Mouse (Mus musculus): ENCODE data around the gene Galnt2. TPM values are rescaled to one million over a fixed set of nuclear protein-coding genes. Genes with fewer than 3 reads are reported as not detected.

Galnt2 gene
- polyA plus RNA-seq, 1 experiment from 2014 or later: 55.8 TPM

DNA sequence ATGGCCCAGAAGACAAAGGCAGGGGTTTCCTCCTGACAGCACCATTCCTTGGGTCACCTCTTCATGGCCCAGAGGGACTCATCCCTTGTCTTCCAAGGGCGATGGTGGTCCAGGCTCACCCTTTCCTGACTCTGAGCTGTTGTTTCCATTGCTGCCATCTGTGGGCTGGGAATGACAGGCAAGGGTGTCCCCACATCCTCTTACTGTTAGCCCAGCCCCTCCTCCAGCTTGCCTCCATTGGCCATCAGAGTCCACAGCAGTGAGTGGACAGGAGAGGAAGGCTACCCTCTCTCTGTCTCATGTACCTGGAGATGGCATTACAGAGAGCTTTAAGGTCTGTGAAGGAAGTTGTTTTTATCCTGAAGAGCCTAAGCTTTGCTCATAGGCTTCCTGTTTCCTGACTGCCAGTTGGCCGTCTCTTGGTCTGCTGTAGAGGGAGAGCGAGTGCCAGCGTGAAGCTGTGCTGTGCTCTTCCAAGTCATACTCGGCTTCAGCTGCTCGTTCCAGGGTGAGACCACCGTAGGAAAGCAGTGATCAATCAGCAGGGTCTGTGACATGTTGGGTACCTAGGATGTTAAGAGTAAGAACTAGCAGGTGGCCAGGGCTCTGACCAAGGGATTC lies 70.9 kb downstream of the Galnt2 start:
- Histone ChIP-seq H3K36me3 (ENCODE audit: control insufficient read depth, insufficient read depth, low read length) (no peaks in the 10 kb centered on the region), H3K4me3 (ENCODE audit: low read depth, low read length) (no peak overlapping the region), H3K27ac (ENCODE audit: low read depth, low read length) (no peak overlapping the region), H3K4me1 (ENCODE audit: control insufficient read depth, insufficient read depth, low read length) (no peaks in the 10 kb centered on the region), H3K27me3 (ENCODE audit: control insufficient read depth, insufficient read depth, low read length) (no peaks in the 10 kb centered on the region), H3K9ac (replicated peaks; ENCODE audit: low read depth, low read length) (no peak overlapping the region), H3K4me2 (ENCODE audit: low read depth, low read length) (no peak overlapping the region), H3K9me3 (ENCODE audit: control insufficient read depth, low read length) (no peaks in the 10 kb centered on the region)
- 88% methylated on average over 7 of the region's 7 CpGs for WGBS
- ATAC-seq (ENCODE audit: low read depth): no peak

DNA sequence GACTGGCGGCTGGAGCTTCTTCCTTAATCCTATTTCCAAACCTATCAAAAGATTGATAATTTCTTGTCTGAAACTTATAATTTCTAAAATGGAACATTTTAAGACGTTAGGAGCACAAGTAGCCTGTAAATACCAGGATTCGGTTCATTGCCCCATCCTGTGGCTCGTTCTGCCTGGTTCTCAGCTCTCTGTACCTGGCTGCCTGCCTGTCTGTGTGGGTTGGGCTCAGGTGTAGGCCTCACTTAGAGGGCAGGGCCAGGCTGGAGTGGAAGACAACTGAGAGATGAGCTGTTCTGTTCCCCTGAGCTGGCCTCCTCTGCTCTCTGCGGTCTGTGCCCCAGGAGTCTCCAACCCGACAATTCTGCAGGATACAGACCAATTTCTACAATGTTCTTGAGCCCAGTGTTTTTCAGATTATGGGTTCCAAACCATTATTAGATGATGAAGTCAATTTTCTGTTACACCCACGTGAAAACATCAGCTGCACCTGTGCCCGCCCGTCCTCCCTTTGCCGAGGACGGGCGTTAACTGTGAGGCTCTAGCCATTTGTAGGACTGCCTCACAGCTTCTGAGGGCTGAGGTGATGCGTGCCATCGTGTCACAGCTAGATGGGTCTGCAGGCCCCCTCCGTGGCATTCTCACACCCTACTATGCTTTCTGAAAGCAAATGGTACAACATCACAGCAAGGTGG lies 72.2 kb downstream of the Galnt2 start:
- H3K9ac ChIP-seq (replicated peaks; ENCODE audit: low read depth, low read length): no peak overlapping the region
- no peaks in the 10 kb centered on the region for H3K4me1 ChIP-seq (ENCODE audit: control insufficient read depth, insufficient read depth, low read length)
- H3K27me3 ChIP-seq (ENCODE audit: control insufficient read depth, insufficient read depth, low read length): no peaks in the 10 kb centered on the region
- H3K4me3 ChIP-seq (ENCODE audit: low read depth, low read length): no peak overlapping the region
- no peak overlapping the region for H3K27ac ChIP-seq (ENCODE audit: low read depth, low read length)
- H3K36me3 ChIP-seq (ENCODE audit: control insufficient read depth, insufficient read depth, low read length): no peaks in the 10 kb centered on the region
- H3K4me2 ChIP-seq (ENCODE audit: low read depth, low read length): no peak overlapping the region
- 83% methylated on average over 15 of the region's 15 CpGs for WGBS
- no peak for ATAC-seq (ENCODE audit: low read depth)
- no peaks in the 10 kb centered on the region for H3K9me3 ChIP-seq (ENCODE audit: control insufficient read depth, low read length)

DNA sequence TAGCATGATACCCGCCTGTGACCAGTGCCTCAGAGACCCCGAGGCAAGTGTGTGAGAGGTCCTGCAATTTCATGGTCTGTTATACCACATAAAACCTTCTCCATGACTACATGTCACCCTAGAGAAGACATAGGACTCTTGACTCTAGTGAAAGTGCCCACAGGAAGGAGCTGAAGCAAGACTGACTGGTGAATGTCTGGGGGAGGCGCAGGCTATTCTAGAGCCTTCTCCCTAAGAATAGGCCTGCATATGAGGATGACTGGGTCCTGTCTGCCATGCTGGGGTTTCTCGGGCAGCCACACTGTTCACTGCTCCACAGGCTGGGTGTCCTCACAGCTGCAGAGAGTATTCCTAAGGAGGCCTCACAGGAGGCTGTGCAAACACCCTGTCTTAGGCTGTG lies 73.0 kb downstream of the Galnt2 start:
- Histone ChIP-seq H3K9ac (replicated peaks; ENCODE audit: low read depth, low read length) (no peak overlapping the region), H3K4me2 (ENCODE audit: low read depth, low read length) (no peak overlapping the region), H3K27me3 (ENCODE audit: control insufficient read depth, insufficient read depth, low read length) (no peaks in the 10 kb centered on the region), H3K36me3 (ENCODE audit: control insufficient read depth, insufficient read depth, low read length) (no peaks in the 10 kb centered on the region), H3K27ac (ENCODE audit: low read depth, low read length) (no peak overlapping the region), H3K4me1 (ENCODE audit: control insufficient read depth, insufficient read depth, low read length) (no peaks in the 10 kb centered on the region), H3K4me3 (ENCODE audit: low read depth, low read length) (no peak overlapping the region), H3K9me3 (ENCODE audit: control insufficient read depth, low read length) (no peaks in the 10 kb centered on the region)
- ATAC-seq (ENCODE audit: low read depth): no peak
- 54% methylated on average over 4 of the region's 4 CpGs for WGBS

DNA sequence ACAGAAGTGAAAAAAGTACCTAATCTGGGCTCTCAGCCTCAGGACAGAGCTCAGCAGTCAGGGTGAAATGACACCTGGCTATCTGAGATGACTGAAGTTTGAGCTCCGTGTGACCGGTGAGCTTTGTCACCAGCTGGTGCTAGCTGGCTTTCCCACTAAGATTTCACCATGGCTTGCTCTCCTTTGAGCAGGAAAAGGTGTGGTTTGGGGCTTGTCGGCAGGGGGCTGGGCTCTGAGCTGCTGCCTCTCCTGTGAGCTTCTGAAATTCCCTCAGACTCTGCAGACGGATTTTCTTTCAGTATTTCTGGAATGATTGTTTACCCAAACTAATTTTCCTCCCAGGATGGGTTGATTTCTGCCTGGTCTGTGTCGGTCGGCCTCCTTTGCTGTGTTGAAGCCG lies 75.4 kb downstream of the Galnt2 start:
- no peaks in the 10 kb centered on the region for H3K36me3 ChIP-seq (ENCODE audit: control insufficient read depth, insufficient read depth, low read length)
- H3K4me3 ChIP-seq (ENCODE audit: low read depth, low read length): no peak overlapping the region
- 84% methylated on average over 7 of the region's 7 CpGs for WGBS
- H3K9ac ChIP-seq (replicated peaks; ENCODE audit: low read depth, low read length): no peak overlapping the region
- ATAC-seq (ENCODE audit: low read depth): no peak
- no peak overlapping the region for H3K27ac ChIP-seq (ENCODE audit: low read depth, low read length)
- H3K4me2 ChIP-seq (ENCODE audit: low read depth, low read length): no peak overlapping the region
- no peaks in the 10 kb centered on the region for H3K27me3 ChIP-seq (ENCODE audit: control insufficient read depth, insufficient read depth, low read length)
- no peaks in the 10 kb centered on the region for H3K9me3 ChIP-seq (ENCODE audit: control insufficient read depth, low read length)
- no peaks in the 10 kb centered on the region for H3K4me1 ChIP-seq (ENCODE audit: control insufficient read depth, insufficient read depth, low read length)

DNA sequence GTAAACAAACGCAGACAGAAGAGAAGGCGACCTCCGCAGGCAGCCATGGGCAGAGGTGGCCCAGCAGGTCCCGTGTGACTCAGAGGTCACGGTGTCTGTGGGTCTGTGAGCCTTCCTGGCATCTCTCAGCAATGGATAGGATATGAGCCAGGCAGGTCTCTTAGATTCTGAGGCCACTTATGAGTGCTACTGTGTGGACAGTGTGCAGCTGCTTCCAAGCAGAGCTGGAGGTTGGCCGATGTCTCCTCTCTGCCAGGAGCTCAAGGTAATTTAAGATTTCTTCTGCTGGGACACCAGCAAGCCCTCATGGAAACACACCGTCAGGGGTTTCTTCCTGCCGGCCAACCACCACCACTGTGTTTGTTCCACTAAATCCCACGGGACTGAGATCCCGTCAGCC lies 76.5 kb downstream of the Galnt2 start:
- Histone ChIP-seq H3K27ac (ENCODE audit: low read depth, low read length) (no peak overlapping the region), H3K9me3 (ENCODE audit: control insufficient read depth, low read length) (no peaks in the 10 kb centered on the region), H3K9ac (replicated peaks; ENCODE audit: low read depth, low read length) (no peak overlapping the region), H3K27me3 (ENCODE audit: control insufficient read depth, insufficient read depth, low read length) (no peaks in the 10 kb centered on the region), H3K4me3 (ENCODE audit: low read depth, low read length) (no peak overlapping the region), H3K4me1 (ENCODE audit: control insufficient read depth, insufficient read depth, low read length) (no peaks in the 10 kb centered on the region), H3K4me2 (ENCODE audit: low read depth, low read length) (no peak overlapping the region), H3K36me3 (ENCODE audit: control insufficient read depth, insufficient read depth, low read length) (no peaks in the 10 kb centered on the region)
- ATAC-seq (ENCODE audit: low read depth): no peak
- 92% methylated on average over 10 of the region's 10 CpGs for WGBS

DNA sequence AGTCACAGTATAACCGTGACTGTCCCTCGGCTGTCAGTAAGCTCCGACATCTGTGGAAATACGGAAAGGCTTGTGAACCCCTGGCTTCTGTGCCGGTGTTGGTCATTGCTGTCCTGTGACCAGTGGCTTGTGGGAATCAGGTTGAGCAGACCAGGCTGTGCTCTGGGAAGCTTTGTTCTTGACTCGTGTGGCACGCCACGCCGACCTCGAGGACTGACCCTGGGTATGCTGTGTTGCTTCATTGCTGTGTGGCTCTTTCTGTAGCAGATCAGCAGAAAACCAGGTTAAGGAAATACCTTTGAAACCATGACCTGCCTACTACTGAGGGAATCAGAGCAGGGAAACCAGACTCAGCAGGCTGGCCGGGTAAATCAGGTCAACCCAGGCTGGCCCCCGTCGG lies 79.3 kb downstream of the Galnt2 start:
- Histone ChIP-seq H3K4me3 (ENCODE audit: low read depth, low read length) (no peak overlapping the region), H3K4me2 (ENCODE audit: low read depth, low read length) (no peak overlapping the region), H3K9me3 (ENCODE audit: control insufficient read depth, low read length) (no peaks in the 10 kb centered on the region), H3K27ac (ENCODE audit: low read depth, low read length) (no peak overlapping the region), H3K9ac (replicated peaks; ENCODE audit: low read depth, low read length) (no peak overlapping the region), H3K4me1 (ENCODE audit: control insufficient read depth, insufficient read depth, low read length) (peaks cover 12% of the 10 kb centered on the region), H3K27me3 (ENCODE audit: control insufficient read depth, insufficient read depth, low read length) (no peaks in the 10 kb centered on the region), H3K36me3 (ENCODE audit: control insufficient read depth, insufficient read depth, low read length) (no peaks in the 10 kb centered on the region)
- WGBS: 91% methylated on average over 13 of the region's 13 CpGs
- no peak for ATAC-seq (ENCODE audit: low read depth)

DNA sequence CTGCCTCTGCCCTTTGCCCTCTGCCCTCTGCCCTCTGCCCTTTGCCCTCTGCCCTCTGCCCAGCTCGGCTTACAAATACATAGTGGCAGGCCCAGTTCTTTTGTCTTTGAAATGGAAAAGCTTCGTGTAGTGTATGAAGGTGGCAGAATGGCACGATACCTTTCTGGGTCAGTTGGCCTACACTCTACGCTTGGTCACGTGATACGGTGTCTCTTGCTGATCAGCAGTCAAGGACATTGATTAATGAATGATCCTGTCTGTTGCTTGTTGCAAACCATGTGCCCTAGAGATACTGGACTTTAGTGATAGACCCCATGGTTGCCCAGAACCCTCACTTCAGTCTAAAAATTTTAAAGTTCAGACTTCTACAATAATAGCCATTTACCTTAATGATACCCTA lies 79.9 kb downstream of the Galnt2 start:
- no peak for ATAC-seq (ENCODE audit: low read depth)
- H3K27me3 ChIP-seq (ENCODE audit: control insufficient read depth, insufficient read depth, low read length): no peaks in the 10 kb centered on the region
- WGBS: 83% methylated on average over 6 of the region's 6 CpGs

DNA sequence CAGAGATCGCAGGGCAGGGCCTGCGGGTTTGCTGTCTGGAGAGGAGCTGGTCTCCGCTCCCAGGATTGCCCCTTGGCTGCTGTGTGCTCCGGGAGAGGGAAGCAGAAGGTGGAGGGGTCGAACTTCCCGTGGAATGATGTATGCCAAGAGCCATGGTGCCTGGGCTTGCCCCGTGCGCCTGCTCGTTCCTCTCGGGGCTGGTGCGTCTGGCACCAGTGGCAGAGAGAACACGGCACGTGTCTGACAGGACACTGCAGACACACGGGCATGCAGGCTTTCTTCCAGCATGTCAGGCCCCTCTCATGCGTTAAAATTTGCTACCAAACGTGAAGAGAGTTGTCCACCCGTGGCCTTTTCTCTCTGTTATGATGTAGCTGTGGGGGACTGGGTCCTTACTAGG lies 80.5 kb downstream of the Galnt2 start:
- Histone ChIP-seq H3K9ac (replicated peaks; ENCODE audit: low read depth, low read length) (no peak overlapping the region), H3K27ac (ENCODE audit: low read depth, low read length) (no peak overlapping the region), H3K4me2 (ENCODE audit: low read depth, low read length) (no peak overlapping the region), H3K4me1 (ENCODE audit: control insufficient read depth, insufficient read depth, low read length) (peaks cover 19% of the 10 kb centered on the region), H3K9me3 (ENCODE audit: control insufficient read depth, low read length) (no peaks in the 10 kb centered on the region), H3K36me3 (ENCODE audit: control insufficient read depth, insufficient read depth, low read length) (no peaks in the 10 kb centered on the region), H3K27me3 (ENCODE audit: control insufficient read depth, insufficient read depth, low read length) (no peaks in the 10 kb centered on the region), H3K4me3 (ENCODE audit: low read depth, low read length) (no peak overlapping the region)
- no peak for ATAC-seq (ENCODE audit: low read depth)
- WGBS: 90% methylated on average over 17 of the region's 17 CpGs

More for the DNA sequence above, 79.9 kb downstream of the Galnt2 start:
- H3K4me2 ChIP-seq (ENCODE audit: low read depth, low read length): no peak overlapping the region
- no peak overlapping the region for H3K4me3 ChIP-seq (ENCODE audit: low read depth, low read length)
- H3K36me3 ChIP-seq (ENCODE audit: control insufficient read depth, insufficient read depth, low read length): no peaks in the 10 kb centered on the region
- no peaks in the 10 kb centered on the region for H3K9me3 ChIP-seq (ENCODE audit: control insufficient read depth, low read length)
- no peak overlapping the region for H3K9ac ChIP-seq (replicated peaks; ENCODE audit: low read depth, low read length)
- H3K4me1 ChIP-seq (ENCODE audit: control insufficient read depth, insufficient read depth, low read length): peaks cover 13% of the 10 kb centered on the region
- H3K27ac ChIP-seq (ENCODE audit: low read depth, low read length): no peak overlapping the region

DNA sequence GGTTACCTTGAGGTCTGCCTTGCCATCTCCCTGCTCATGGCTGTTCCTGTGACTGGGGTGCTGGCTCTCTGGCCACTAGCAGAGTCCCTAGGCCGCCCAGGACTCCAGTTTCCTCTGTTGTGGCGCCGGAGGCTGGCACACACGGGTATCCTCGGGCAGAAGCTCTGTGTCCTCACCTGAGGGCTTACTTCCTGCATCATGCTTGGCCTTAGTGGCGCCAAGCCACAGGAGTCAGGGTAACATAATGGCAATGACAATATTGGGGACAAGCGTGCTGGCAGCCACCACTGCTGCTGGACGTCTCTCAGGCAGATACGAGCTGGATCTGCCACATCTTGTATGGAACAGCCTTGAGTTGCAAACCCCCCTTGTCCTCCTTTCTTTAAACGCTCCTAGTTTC lies 81.0 kb downstream of the Galnt2 start:
- Histone ChIP-seq H3K27ac (ENCODE audit: low read depth, low read length) (no peak overlapping the region), H3K4me3 (ENCODE audit: low read depth, low read length) (no peak overlapping the region), H3K9me3 (ENCODE audit: control insufficient read depth, low read length) (no peaks in the 10 kb centered on the region), H3K4me2 (ENCODE audit: low read depth, low read length) (no peak overlapping the region), H3K27me3 (ENCODE audit: control insufficient read depth, insufficient read depth, low read length) (no peaks in the 10 kb centered on the region), H3K36me3 (ENCODE audit: control insufficient read depth, insufficient read depth, low read length) (no peaks in the 10 kb centered on the region), H3K4me1 (ENCODE audit: control insufficient read depth, insufficient read depth, low read length) (peaks cover 23% of the 10 kb centered on the region), H3K9ac (replicated peaks; ENCODE audit: low read depth, low read length) (no peak overlapping the region)
- no peak for ATAC-seq (ENCODE audit: low read depth)
- WGBS: 95% methylated on average over 10 of the region's 10 CpGs

All from neural tube, embryonic 14.5 days (tissue).